Mouse (Mus musculus) Patski (cell line): ENCODE results near the gene Trem2. TPM values are rescaled to one million over a fixed set of nuclear protein-coding genes. Genes with fewer than 3 reads are reported as not detected.
"Not testable (repeated sequence)": the region's sequence is repeated elsewhere in the genome, so short reads cannot be mapped to it uniquely, and the experiment has no call there.

Experiments used
- ATAC-seq: fragments of 100-300 bp; one replicate; pipeline ENCODE4 v1.8.0; 2021
- CTCF ChIA-PET: fragments of 350-600 bp; sonication (Branson Sonifier 250); formaldehyde crosslinking; loops from one replicate; lab custom pipeline; 2022; ENCODE audit warnings: inconsistent platforms; lab: Charles Lee
- POLR2A ChIA-PET: fragments of 350-600 bp; sonication (Branson Sonifier 250); formaldehyde crosslinking; loops from one replicate; lab custom pipeline; 2022; ENCODE audit warnings: antibody characterized with exemption, inconsistent platforms; lab: Charles Lee
- DNase-seq: peaks from one replicate; pipeline ENCODE4 v3.0.0-alpha.2; 2011; ENCODE audit warnings: low read depth, low spot score
- H3K27me3 ChIP-seq: fragments of 371-371 bp; one replicate; pipeline ENCODE4 v1.5.1; 2021
- CTCF ChIP-seq: fragments of 100-300 bp; IDR thresholded peaks from one replicate; pipeline ENCODE4 v1.5.1; 2021
- in situ Hi-C: fragments of 300-500 bp; cut with MboI; formaldehyde crosslinking; loops from 3 replicates; pipeline ENCODE4 v1.11.1; 2018; ENCODE audit warnings: low pct_unique_long_range_greater_than_20kb, mixed read lengths
- polyA plus RNA-seq: library from polyadenylated mRNA; unstranded; gene quantifications from one replicate; pipeline ENCODE4 v1.2.3, GENCODE M21; 2021

Trem2 gene
- polyA plus RNA-seq: 0.45 TPM

GRCm38 (mm10) chr17:48346231-48346630 lies at the start of gene Trem2:
TSS of gene Trem2 (plus strand) at chr17:48346401.
- no peak for TF ChIP-seq CTCF
- H3K27me3 ChIP-seq: no peaks in the 10 kb centered on the region
- no peak for DNase-seq

GRCm38 (mm10) chr17:48299203-48299602 lies 47.0 kb upstream of the Trem2 start, which contains the start of gene Treml2:
TSS of gene Treml2 (plus strand) at chr17:48299498.
- TF ChIP-seq CTCF: no peak
- ChIA-PET POLR2A (no interaction called here), CTCF (interaction anchor here (1.1 kb wide), 1 partner anchor 10 kb away, joined by 3 read pairs; no protein-coding TSS in a partner anchor)
- H3K27me3 ChIP-seq: peaks cover 5% of the 10 kb centered on the region
- in situ Hi-C loops: loop anchor here (25.0 kb wide), 1 partner anchor 313 kb away; no protein-coding TSS in a partner anchor
- DNase-seq (no peak), ATAC-seq (no peak)

More at GRCm38 (mm10) chr17:48346231-48346630, at the start of gene Trem2:
- peak; percentile 33 for ATAC-seq
- CTCF ChIA-PET: interaction anchor here (2.5 kb wide), 1 partner anchor 10 kb away, joined by 8 read pairs; no protein-coding TSS in a partner anchor
- POLR2A ChIA-PET: no interaction called here
- in situ Hi-C loops: loop anchor here (25.0 kb wide), 1 partner anchor 234 kb away; no protein-coding TSS in a partner anchor

- no peak for TF ChIP-seq CTCF
- in situ Hi-C loops: loop anchor here (25.0 kb wide), 1 partner anchor 313 kb away; no protein-coding TSS in a partner anchor
- peaks cover 5% of the 10 kb centered on the region for H3K27me3 ChIP-seq
- no peak for ATAC-seq
- ChIA-PET POLR2A (no interaction called here), CTCF (interaction anchor here (1.1 kb wide), 1 partner anchor 11 kb away, joined by 3 read pairs; no protein-coding TSS in a partner anchor)
- no peak for DNase-seq
Measured at GRCm38 (mm10) chr17:48299756-48300155, 46.4 kb upstream of the Trem2 start.

DNA sequence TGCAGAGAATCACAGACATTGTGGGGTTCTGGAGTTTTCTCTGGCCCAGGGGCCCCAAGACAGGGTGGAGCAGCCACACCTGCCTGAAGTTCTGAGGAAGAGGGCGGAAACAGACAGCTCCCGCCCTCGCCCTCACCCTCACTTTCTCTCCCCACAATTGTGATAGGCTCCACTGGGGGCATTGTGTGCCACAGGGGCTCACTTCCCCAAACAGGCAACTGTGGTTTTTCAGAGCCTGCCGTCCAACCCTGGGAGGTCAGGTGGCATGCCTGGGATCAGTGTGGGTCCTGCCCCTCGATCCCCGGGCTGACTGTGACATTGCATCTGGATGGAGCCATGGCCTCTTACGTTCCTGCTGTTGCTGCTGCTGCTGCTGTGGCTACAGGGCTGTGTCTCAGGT lies 46.0 kb upstream of the Trem2 start:
- CTCF ChIA-PET: interaction anchor here (1.0 to 1.1 kb wide), 2 partner anchors 11 to 13 kb away, joined by 3 to 4 read pairs; no protein-coding TSS in a partner anchor
- in situ Hi-C loops: no loop called here
- peaks cover 5% of the 10 kb centered on the region for H3K27me3 ChIP-seq
- no peak for DNase-seq
- POLR2A ChIA-PET: no interaction called here
- no peak for ATAC-seq
- no peak for TF ChIP-seq CTCF

DNA sequence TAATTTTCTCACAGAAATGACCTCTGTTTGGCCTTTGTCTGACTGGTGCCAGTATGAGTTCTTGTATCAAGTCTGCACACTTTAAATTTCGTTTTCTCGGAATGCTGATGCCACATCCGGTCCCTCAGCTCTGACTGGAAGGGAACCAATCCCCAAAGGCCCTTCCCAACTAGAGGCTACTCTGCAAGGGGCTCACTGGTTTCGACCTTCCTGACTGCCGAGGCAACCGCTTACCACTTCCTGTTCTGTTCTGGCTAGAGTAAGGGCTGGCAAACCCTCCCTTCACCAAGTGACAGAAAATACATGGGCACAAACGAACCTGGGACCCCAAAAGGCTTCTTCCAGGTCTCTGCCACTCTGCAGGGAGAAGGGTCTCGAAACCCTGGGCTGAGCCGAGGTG lies 45.3 kb upstream of the Trem2 start:
- in situ Hi-C loops: no loop called here
- POLR2A ChIA-PET: no interaction called here

DNA sequence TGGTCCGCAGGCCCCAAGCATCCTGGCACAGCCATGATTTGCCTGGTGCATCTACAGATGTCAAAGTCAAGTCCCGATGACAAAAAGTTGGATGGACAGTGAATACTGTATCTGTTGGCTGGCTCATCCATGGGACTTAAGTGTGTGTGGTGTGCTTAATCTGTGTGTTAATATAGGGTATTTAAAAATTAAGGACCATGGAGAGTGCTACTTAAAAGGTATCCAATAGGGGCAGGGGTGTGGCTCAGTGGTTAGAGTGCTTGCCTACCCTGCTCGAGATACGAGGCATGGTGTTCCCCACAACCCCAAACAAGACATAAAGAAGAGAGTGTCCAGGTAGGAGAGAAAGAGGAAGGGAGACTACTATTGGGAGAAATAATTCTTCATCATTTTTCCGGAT lies 44.4 kb upstream of the Trem2 start:
- in situ Hi-C loops: no loop called here
- TF ChIP-seq CTCF: no peak
- ChIA-PET POLR2A (interaction anchor here (1.2 kb wide), 1 partner anchor 15 kb away, joined by 3 read pairs; no protein-coding TSS in a partner anchor), CTCF (no interaction called here)
- no peak for DNase-seq
- peaks cover 10% of the 10 kb centered on the region for H3K27me3 ChIP-seq
- no peak for ATAC-seq

More for the DNA sequence above, 45.3 kb upstream of the Trem2 start:
- CTCF ChIA-PET: interaction anchor here (1.0 kb wide), 1 partner anchor 14 kb away, joined by 4 read pairs; no protein-coding TSS in a partner anchor
- no peak for DNase-seq
- ATAC-seq: no peak
- H3K27me3 ChIP-seq: peaks cover 5% of the 10 kb centered on the region
- TF ChIP-seq CTCF: no peak

- in situ Hi-C loops: no loop called here
- DNase-seq (no peak), ATAC-seq (no peak)
- CTCF ChIA-PET: no interaction called here
- POLR2A ChIA-PET: no interaction called here
- H3K27me3 ChIP-seq: peaks cover 17% of the 10 kb centered on the region
- TF ChIP-seq CTCF: no peak
Measured at GRCm38 (mm10) chr17:48312124-48312523, 34.1 kb upstream of the Trem2 start.

DNA sequence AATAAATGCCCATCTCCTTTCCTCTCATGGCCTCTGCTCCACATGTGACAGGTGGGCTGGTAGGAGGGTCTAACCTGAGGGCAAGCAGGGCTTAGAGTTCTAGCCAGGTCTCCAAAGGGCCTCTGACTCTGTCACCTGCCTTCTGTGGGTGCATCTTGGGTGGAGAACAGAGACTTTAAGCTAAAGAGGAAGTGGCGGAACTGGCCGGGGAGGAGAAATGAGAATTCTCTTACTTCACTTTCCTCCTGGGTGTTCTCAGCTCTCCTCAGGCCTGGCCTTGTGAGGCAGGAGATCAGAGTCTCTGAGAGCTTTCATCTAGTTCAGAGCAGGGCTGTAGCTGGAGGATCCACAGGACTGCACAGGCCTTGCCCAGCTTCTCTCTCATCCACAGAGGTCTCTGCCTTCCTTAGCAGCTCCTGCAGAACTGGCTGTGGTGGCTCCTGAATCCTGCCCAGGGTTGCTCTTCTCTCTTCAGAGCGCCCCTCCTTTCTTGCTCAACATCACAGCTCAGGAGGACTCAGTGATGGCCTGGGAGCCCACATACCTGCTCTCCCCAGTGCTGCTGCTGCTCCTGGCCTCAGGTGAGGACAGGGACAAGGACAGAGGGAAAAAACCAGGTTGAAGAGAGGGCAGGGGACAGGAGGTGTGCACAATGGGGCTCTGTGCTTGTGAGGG lies 30.2 kb upstream of the Trem2 start, which contains the start of gene B430306N03Rik:
TSS of gene B430306N03Rik (plus strand) at position 237 of the 675 bp plus-strand sequence.
- CTCF ChIA-PET, POLR2A ChIA-PET, H3K27me3 ChIP-seq, ATAC-seq, in situ Hi-C loops, DNase-seq: not testable (repeated sequence)

DNA sequence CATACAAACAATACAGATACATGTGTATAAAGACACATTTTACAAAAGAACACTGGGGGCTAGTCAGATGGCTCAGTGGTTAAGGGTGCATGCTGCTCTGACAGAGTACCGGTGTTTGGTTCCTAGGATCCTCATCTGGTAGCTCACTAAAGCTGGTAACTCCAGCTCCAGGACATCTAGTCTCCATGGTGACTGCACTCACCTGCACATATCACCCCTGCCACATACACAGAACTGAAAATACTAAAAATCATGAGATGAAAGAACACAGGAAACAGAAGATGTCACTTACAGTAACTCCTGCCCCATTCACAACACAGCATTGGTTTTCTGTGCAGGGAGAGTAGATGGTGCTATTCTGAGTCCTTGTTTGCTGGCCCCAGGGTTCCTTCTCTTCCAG lies 27.5 kb upstream of the Trem2 start:
- ChIA-PET POLR2A (no interaction called here), CTCF (no interaction called here)
- ATAC-seq (no peak), DNase-seq (no peak)
- no peak for TF ChIP-seq CTCF
- peaks cover 6% of the 10 kb centered on the region for H3K27me3 ChIP-seq
- in situ Hi-C loops: no loop called here

GRCm38 (mm10) chr17:48321279-48321678 lies 24.9 kb upstream of the Trem2 start:
- CTCF ChIA-PET: no interaction called here
- no peak for DNase-seq
- peaks cover 6% of the 10 kb centered on the region for H3K27me3 ChIP-seq
- POLR2A ChIA-PET: no interaction called here
- in situ Hi-C loops: no loop called here
- no peak for ATAC-seq
- TF ChIP-seq CTCF: no peak

DNA sequence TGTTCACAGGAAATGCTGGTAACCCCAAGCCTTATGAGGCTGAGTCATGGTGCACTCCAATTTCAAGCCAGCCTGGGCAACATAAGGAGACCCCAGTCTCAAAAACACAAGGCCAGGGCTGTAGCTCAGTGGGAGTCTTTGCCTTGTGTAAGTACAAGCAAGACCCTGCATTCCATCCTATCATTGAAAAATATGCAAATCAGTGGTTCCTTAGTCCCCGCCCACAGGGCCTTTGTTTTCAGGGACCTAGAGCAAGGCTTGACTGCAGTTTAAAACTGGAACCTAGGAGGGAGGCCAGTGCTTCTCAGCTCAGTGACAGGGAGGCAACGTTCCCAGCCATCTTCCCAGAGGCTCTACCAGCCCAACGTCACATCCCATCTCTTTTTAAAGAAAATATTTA lies 23.0 kb upstream of the Trem2 start:
- DNase-seq (no peak), ATAC-seq (no peak)
- in situ Hi-C loops: no loop called here
- CTCF ChIA-PET: no interaction called here
- TF ChIP-seq CTCF: no peak
- peaks cover 6% of the 10 kb centered on the region for H3K27me3 ChIP-seq
- POLR2A ChIA-PET: no interaction called here
